Mouse (Mus musculus): Measurements from ENCODE around the gene Ptprn2.

GRCm38 (mm10) chr12:117157249-117157648 is 671.7 kb downstream of the Ptprn2 start:
- TF ChIP-seq POLR2A (IDR thresholded peaks at IDR 0.05; ENCODE audit: control insufficient read depth, low read depth, low read length) (no peak), CTCF (IDR thresholded peaks at IDR 0.05; ENCODE audit: control insufficient read depth, insufficient read depth, insufficient replicate concordance, low read depth, low read length) (no peak)
